Mouse (Mus musculus) neutrophil, adult 5-6 weeks (primary cell): Measurements from ENCODE around the gene Tmod4. TPM values are rescaled to one million over a fixed set of nuclear protein-coding genes. Genes with fewer than 3 reads are reported as not detected.
"Not testable (repeated sequence)": the region's sequence is repeated elsewhere in the genome, so short reads cannot be mapped to it uniquely, and the experiment has no call there.

Experiments
- ATAC-seq: fragments of 151-379, 151-347 bp; 2 replicates; pipeline ENCODE4 v1.8.0; 2017; ENCODE audit warnings: mild to moderate bottlenecking, moderate TSS enrichment; ENCODE audit not compliant: insufficient number of reproducible peaks, poor library complexity, low FRiP score, severe bottlenecking; ENCODE audit errors: extremely low read depth
- total RNA-seq: library from RNA; stranded (forward); fragments of 200-1000 nt; gene quantifications from 2 replicates; pipeline ENCODE4 v1.2.3, GENCODE M21; 2017

The Tmod4 gene
- total RNA-seq = 0.49 and 1.7 TPM in 2 replicates

DNA sequence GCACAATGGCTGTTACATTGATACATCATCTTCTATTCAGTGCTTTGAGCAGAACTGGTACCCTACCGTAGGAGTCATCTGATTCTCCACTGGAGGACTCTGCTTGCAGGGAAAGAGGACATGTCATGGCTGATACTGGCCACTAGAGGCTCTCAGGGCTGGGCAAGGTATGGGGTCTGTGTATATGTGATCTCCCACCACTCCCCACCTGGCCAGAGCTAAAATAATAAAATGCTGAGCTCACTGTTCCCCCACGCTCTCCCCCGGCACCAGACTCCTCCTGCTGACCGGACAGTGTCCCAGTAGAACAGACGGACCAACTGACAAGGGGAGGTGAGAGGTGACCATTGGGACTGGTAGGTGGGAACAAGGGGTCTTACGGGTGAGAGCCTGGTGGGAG is at the start of gene Tmod4:
Gene Tmod4 (plus strand): TSS at position 231 of the 400 bp plus-strand sequence.
- peak; percentile 42; the same call in 1 of the 2 replicates for ATAC-seq

- ATAC-seq = no peak
These were observed 36.2 kb upstream of the Tmod4 start for GRCm38 (mm10) chr3:95088071-95088470.

GRCm38 (mm10) chr3:95100854-95101253 is 23.4 kb upstream of the Tmod4 start:
- ATAC-seq = no peak

GRCm38 (mm10) chr3:95105121-95105520 is 19.2 kb upstream of the Tmod4 start:
- ATAC-seq = no peak

- ATAC-seq = no peak
These were observed 18.5 kb upstream of the Tmod4 start for GRCm38 (mm10) chr3:95105586-95106337.

GRCm38 (mm10) chr3:95106338-95107117 is 17.7 kb upstream of the Tmod4 start, which contains the start of gene Pip5k1a:
Gene Pip5k1a (minus strand): TSS chr3:95106930.
- peak; percentile 83 for ATAC-seq

GRCm38 (mm10) chr3:95107308-95107707 is 17.0 kb upstream of the Tmod4 start:
- ATAC-seq = not testable (repeated sequence)

DNA sequence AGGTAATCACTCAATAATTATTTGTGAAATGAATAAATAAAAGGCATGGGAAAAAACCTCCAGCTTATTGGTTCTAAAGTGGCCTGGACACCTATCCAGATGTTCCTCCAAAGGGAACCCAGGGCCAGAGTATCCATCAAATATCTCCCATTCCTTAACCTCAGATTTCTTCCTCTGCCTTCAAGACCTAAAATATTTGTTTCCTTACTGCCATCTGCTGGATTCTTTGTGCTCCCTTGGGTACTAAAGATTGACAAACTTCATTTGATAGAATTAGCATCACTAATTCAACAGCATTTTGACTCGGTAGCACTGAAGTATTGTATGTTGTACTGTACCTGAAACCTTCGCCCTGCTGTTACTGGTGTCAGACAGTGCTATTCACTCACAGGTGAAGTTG is 16.4 kb upstream of the Tmod4 start:
- no peak for ATAC-seq

DNA sequence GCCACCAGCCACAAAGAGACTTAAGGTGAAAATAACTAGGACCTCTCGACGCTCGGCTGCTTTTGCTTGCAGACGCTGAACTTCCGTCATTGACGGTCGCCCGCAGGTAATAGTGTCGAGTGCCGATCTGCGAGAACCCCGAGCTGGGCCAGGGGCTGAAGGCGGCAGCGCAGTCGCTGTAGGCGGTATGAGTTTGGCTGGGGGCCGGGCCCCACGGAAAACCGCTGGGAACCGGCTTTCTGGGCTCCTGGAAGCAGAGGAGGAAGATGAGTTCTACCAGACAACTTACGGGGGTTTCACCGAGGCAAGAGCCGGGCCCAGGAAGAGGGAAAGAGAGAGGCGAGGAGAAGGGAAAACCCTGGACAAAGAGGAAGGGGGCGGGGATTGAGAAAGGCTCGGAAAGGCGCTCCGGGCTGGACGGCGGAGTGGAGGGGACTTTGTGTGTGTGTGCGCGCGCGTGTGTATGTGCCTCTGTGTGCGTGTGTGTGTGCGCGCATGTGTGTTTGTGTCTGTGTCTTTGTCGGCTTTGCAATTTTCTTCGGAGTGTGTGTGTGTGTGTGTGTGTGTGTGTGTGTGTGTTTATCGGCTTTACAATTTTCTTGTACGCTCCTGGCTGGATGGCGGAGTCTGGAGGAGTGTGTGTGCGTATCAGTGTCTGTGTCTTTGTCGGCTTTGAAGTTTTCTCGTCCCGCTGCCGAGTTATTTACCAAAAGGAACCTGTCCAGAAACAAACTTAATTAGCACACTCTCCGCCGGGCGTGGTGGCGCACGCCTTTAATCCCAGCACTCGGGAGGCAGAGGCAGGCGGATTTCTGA is 13.2 kb upstream of the Tmod4 start, which contains the start of gene Vps72:
Gene Vps72 (plus strand): TSS at position 112 of the 816 bp plus-strand sequence.
- ATAC-seq = peak; percentile 87

GRCm38 (mm10) chr3:95112760-95113159 is 11.5 kb upstream of the Tmod4 start:
- ATAC-seq = no peak

- no peak for ATAC-seq
These were observed 6.5 kb upstream of the Tmod4 start for GRCm38 (mm10) chr3:95117751-95118150.

- no peak for ATAC-seq
These were observed 2.7 kb upstream of the Tmod4 start for GRCm38 (mm10) chr3:95121580-95121979.

DNA sequence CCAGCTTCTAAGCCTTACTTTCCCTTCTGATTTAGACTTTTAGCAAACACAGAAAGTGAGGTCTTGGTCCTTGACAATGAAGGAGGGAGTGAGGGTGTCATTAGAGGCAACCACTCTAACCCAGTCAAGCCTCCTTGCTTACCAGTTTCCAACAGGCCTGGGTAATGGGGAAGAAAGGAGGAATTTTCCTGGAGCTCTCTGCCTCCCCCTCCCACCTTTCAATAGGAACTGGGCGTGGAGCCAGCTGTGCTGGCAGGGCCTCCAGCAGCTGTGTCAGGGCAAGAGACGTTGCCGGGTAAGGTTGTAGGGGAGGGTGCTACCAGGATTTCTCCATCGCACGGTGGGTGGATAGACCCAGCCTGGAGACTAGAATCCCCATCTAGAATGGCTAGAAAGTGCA is 696 bp downstream of the Tmod4 start:
- no peak for ATAC-seq

GRCm38 (mm10) chr3:95129226-95129651 is 5.0 kb downstream of the Tmod4 start:
- ATAC-seq = no peak

GRCm38 (mm10) chr3:95130081-95130480 is 5.8 kb downstream of the Tmod4 start:
- no peak for ATAC-seq

DNA sequence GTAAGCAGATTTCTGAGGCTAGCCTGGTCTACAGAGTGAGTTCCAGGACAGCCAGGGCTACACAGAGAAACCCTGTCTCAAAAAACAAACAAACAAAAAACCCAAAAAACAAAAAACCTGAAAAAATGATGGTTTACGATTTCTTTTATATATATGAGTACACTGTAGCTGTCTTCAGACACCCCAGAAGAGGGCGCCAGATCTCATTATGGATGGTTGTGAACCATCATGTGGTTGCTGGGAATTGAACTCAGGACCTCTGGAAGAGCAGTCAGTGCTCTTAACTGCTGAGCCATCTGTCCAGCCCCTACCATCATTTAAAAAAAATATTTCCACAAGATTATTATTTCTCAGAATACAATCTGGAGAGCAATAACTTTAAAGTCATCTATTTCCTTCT is 8.1 kb downstream of the Tmod4 start:
- ATAC-seq = not testable (repeated sequence)

DNA sequence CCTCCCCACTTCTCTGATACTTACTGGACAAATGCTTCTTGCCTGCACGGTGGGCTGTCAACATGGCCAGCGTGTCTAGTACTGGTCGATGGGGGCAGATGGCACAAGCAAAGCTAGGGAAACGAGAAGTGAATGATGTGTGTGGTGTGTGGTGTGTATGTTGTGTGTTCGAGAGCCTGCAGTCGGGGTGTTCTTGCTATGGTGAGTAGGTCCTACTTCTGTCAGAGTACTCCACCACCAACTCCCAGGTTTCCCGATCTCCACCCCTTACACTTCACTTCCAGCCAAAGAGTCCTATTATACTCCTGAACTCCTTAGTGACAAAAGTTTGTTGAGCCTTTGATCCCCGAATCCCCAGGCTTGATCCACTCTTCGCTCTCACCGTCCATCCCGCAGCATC is 8.9 kb downstream of the Tmod4 start:
- ATAC-seq = no peak

GRCm38 (mm10) chr3:95133680-95134101 is 9.4 kb downstream of the Tmod4 start, which contains the start of the genes Scnm1 and Lysmd1:
Gene Scnm1 (minus strand): TSS chr3:95134011.
Gene Lysmd1 (plus strand): TSS chr3:95134088.
- peak; percentile 94 for ATAC-seq

GRCm38 (mm10) chr3:95134133-95134532 is 9.9 kb downstream of the Tmod4 start:
- ATAC-seq = not testable (repeated sequence)
